Mouse (Mus musculus): ENCODE data around the gene Gm5460. TPM values are rescaled to one million over a fixed set of nuclear protein-coding genes. Genes with fewer than 3 reads are reported as not detected.

Gm5460 gene
- not detected in 2 replicates for polyA plus RNA-seq (2015; fragmentation: Nextera tagmentation; extraction: Ambion mirVana)

GRCm38 (mm10) chr14:34016381-34016780, at the start of gene Gm5460:
TSS of gene Gm5460 (plus strand) at chr14:34016758.
- H3K9ac ChIP-seq: no peak within 1 kb of the TSS
- ATAC-seq (replicated peaks; ENCODE audit: low FRiP score): no peak
- H3K4me2 ChIP-seq: no peak within 1 kb of the TSS
- no peak within 1 kb of the TSS for H3K27ac ChIP-seq
- H3K9me3 ChIP-seq (replicated peaks): no peaks in the 10 kb centered on the region
- H3K4me1 ChIP-seq: no peaks in the 10 kb centered on the region
- WGBS: 95% methylated on average over 4 of the region's 4 CpGs
- H3K36me3 ChIP-seq: no peaks in the 10 kb centered on the region
- H3K4me3 ChIP-seq (replicated peaks): no peak within 1 kb of the TSS
- no peaks in the 10 kb centered on the region for H3K27me3 ChIP-seq

GRCm38 (mm10) chr14:33972679-33973078, 43.9 kb upstream of the Gm5460 start:
- no peaks in the 10 kb centered on the region for H3K9me3 ChIP-seq (replicated peaks)
- no peak overlapping the region for H3K9ac ChIP-seq
- H3K27ac ChIP-seq: no peak overlapping the region
- WGBS: 47% methylated on average over 7 of the region's 7 CpGs
- no peak overlapping the region for H3K4me2 ChIP-seq
- no peaks in the 10 kb centered on the region for H3K36me3 ChIP-seq
- H3K27me3 ChIP-seq: peaks cover 18% of the 10 kb centered on the region
- no peak overlapping the region for H3K4me3 ChIP-seq (replicated peaks)
- no peak for ATAC-seq (replicated peaks; ENCODE audit: low FRiP score)
- H3K4me1 ChIP-seq: no peaks in the 10 kb centered on the region

GRCm38 (mm10) chr14:33974752-33975151, 41.8 kb upstream of the Gm5460 start:
- H3K27ac ChIP-seq: no peak overlapping the region
- no peak overlapping the region for H3K9ac ChIP-seq
- H3K36me3 ChIP-seq: no peaks in the 10 kb centered on the region
- no peak overlapping the region for H3K4me2 ChIP-seq
- 74% methylated on average over 5 of the region's 5 CpGs for WGBS
- no peak overlapping the region for H3K4me3 ChIP-seq (replicated peaks)
- H3K9me3 ChIP-seq (replicated peaks): no peaks in the 10 kb centered on the region
- no peak for ATAC-seq (replicated peaks; ENCODE audit: low FRiP score)
- peaks cover 8% of the 10 kb centered on the region for H3K4me1 ChIP-seq
- H3K27me3 ChIP-seq: peaks cover 32% of the 10 kb centered on the region

- Histone ChIP-seq H3K4me3 (replicated peaks) (no peak overlapping the region), H3K9me3 (replicated peaks) (no peaks in the 10 kb centered on the region), H3K27ac (no peak overlapping the region), H3K9ac (no peak overlapping the region), H3K4me2 (no peak overlapping the region), H3K36me3 (no peaks in the 10 kb centered on the region), H3K27me3 (peaks cover 32% of the 10 kb centered on the region), H3K4me1 (peaks cover 8% of the 10 kb centered on the region)
- 32% methylated on average over 7 of the region's 7 CpGs for WGBS
- ATAC-seq (replicated peaks; ENCODE audit: low FRiP score): no peak
These were observed 38.8 kb upstream of the Gm5460 start for GRCm38 (mm10) chr14:33977748-33978147.

GRCm38 (mm10) chr14:33978604-33979059, 37.9 kb upstream of the Gm5460 start, which contains the start of gene Zfp488:
TSS of gene Zfp488 (minus strand) at chr14:33978764.
- Histone ChIP-seq H3K27me3 (peaks cover 32% of the 10 kb centered on the region), H3K4me1 (peaks cover 8% of the 10 kb centered on the region), H3K4me3 (replicated peaks) (peak within 1 kb of the TSS; percentile 45), H3K27ac (no peak within 1 kb of the TSS), H3K9me3 (replicated peaks) (no peaks in the 10 kb centered on the region), H3K9ac (peak within 1 kb of the TSS; percentile 38), H3K4me2 (peak within 1 kb of the TSS; percentile 85), H3K36me3 (no peaks in the 10 kb centered on the region)
- peak; percentile 69 for ATAC-seq (replicated peaks; ENCODE audit: low FRiP score)
- WGBS: 2% methylated on average over 25 of the region's 25 CpGs

- Histone ChIP-seq H3K4me3 (replicated peaks) (no peak overlapping the region), H3K36me3 (no peaks in the 10 kb centered on the region), H3K27me3 (no peaks in the 10 kb centered on the region), H3K4me1 (no peaks in the 10 kb centered on the region), H3K9ac (no peak overlapping the region), H3K4me2 (no peak overlapping the region), H3K27ac (no peak overlapping the region), H3K9me3 (replicated peaks) (no peaks in the 10 kb centered on the region)
- no peak for ATAC-seq (replicated peaks; ENCODE audit: low FRiP score)
- WGBS: 57% methylated on average over 3 of the region's 3 CpGs
These were observed 27.4 kb upstream of the Gm5460 start for GRCm38 (mm10) chr14:33989201-33989600.

- 85% methylated on average over 4 of the region's 4 CpGs for WGBS
- Histone ChIP-seq H3K27me3 (no peaks in the 10 kb centered on the region), H3K4me3 (replicated peaks) (no peak overlapping the region), H3K36me3 (no peaks in the 10 kb centered on the region), H3K27ac (no peak overlapping the region), H3K9ac (no peak overlapping the region), H3K4me2 (no peak overlapping the region), H3K9me3 (replicated peaks) (no peaks in the 10 kb centered on the region), H3K4me1 (no peaks in the 10 kb centered on the region)
- ATAC-seq (replicated peaks; ENCODE audit: low FRiP score): no peak
These were observed 24.6 kb upstream of the Gm5460 start for GRCm38 (mm10) chr14:33991971-33992370.

- H3K27me3 ChIP-seq: no peaks in the 10 kb centered on the region
- no peak overlapping the region for H3K4me3 ChIP-seq (replicated peaks)
- H3K4me1 ChIP-seq: no peaks in the 10 kb centered on the region
- H3K9ac ChIP-seq: no peak overlapping the region
- no peaks in the 10 kb centered on the region for H3K36me3 ChIP-seq
- 87% methylated on average over 9 of the region's 9 CpGs for WGBS
- H3K4me2 ChIP-seq: no peak overlapping the region
- no peak for ATAC-seq (replicated peaks; ENCODE audit: low FRiP score)
- H3K9me3 ChIP-seq (replicated peaks): no peaks in the 10 kb centered on the region
- no peak overlapping the region for H3K27ac ChIP-seq
These were observed 23.5 kb upstream of the Gm5460 start for GRCm38 (mm10) chr14:33993051-33993450.

GRCm38 (mm10) chr14:33993521-33994289, 22.9 kb upstream of the Gm5460 start:
- WGBS: 87% methylated on average over 6 of the region's 6 CpGs
- no peak overlapping the region for H3K9ac ChIP-seq

GRCm38 (mm10) chr14:33997427-33997826, 19.1 kb upstream of the Gm5460 start:
- Histone ChIP-seq H3K36me3 (no peaks in the 10 kb centered on the region), H3K27me3 (no peaks in the 10 kb centered on the region), H3K4me1 (no peaks in the 10 kb centered on the region), H3K27ac (no peak overlapping the region), H3K9me3 (replicated peaks) (no peaks in the 10 kb centered on the region), H3K4me3 (replicated peaks) (no peak overlapping the region), H3K4me2 (no peak overlapping the region), H3K9ac (no peak overlapping the region)
- 46% methylated on average over 6 of the region's 6 CpGs for WGBS
- ATAC-seq (replicated peaks; ENCODE audit: low FRiP score): no peak

More at GRCm38 (mm10) chr14:33993521-33994289, 22.9 kb upstream of the Gm5460 start:
- Histone ChIP-seq H3K36me3 (no peaks in the 10 kb centered on the region), H3K4me3 (replicated peaks) (no peak overlapping the region), H3K27me3 (no peaks in the 10 kb centered on the region), H3K4me2 (no peak overlapping the region), H3K27ac (no peak overlapping the region), H3K9me3 (replicated peaks) (no peaks in the 10 kb centered on the region), H3K4me1 (no peaks in the 10 kb centered on the region)
- no peak for ATAC-seq (replicated peaks; ENCODE audit: low FRiP score)

- no peaks in the 10 kb centered on the region for H3K27me3 ChIP-seq
- no peaks in the 10 kb centered on the region for H3K9me3 ChIP-seq (replicated peaks)
- H3K4me2 ChIP-seq: no peak overlapping the region
- H3K36me3 ChIP-seq: no peaks in the 10 kb centered on the region
- H3K4me3 ChIP-seq (replicated peaks): no peak overlapping the region
- H3K27ac ChIP-seq: no peak overlapping the region
- H3K9ac ChIP-seq: no peak overlapping the region
- ATAC-seq (replicated peaks; ENCODE audit: low FRiP score): no peak
- no peaks in the 10 kb centered on the region for H3K4me1 ChIP-seq
These were observed 16.5 kb upstream of the Gm5460 start for GRCm38 (mm10) chr14:34000076-34000475.

GRCm38 (mm10) chr14:34001445-34001844, 15.1 kb upstream of the Gm5460 start:
- no peak overlapping the region for H3K9ac ChIP-seq
- H3K9me3 ChIP-seq (replicated peaks): no peaks in the 10 kb centered on the region
- H3K36me3 ChIP-seq: no peaks in the 10 kb centered on the region
- no peak overlapping the region for H3K4me2 ChIP-seq
- no peaks in the 10 kb centered on the region for H3K4me1 ChIP-seq
- no peak for ATAC-seq (replicated peaks; ENCODE audit: low FRiP score)
- H3K27me3 ChIP-seq: no peaks in the 10 kb centered on the region
- no peak overlapping the region for H3K27ac ChIP-seq
- no peak overlapping the region for H3K4me3 ChIP-seq (replicated peaks)

GRCm38 (mm10) chr14:34002358-34002757, 14.2 kb upstream of the Gm5460 start:
- Histone ChIP-seq H3K9me3 (replicated peaks) (no peaks in the 10 kb centered on the region), H3K27ac (no peak overlapping the region), H3K4me2 (no peak overlapping the region), H3K36me3 (no peaks in the 10 kb centered on the region), H3K9ac (no peak overlapping the region), H3K27me3 (no peaks in the 10 kb centered on the region), H3K4me3 (replicated peaks) (no peak overlapping the region), H3K4me1 (no peaks in the 10 kb centered on the region)
- 88% methylated on average over 5 of the region's 5 CpGs for WGBS
- ATAC-seq (replicated peaks; ENCODE audit: low FRiP score): no peak
